Mouse (Mus musculus): Measurements from ENCODE around the gene Nmrk2. TPM values are rescaled to one million over a fixed set of nuclear protein-coding genes. Genes with fewer than 3 reads are reported as not detected.
"Not testable (repeated sequence)": the region's sequence is repeated elsewhere in the genome, so short reads cannot be mapped to it uniquely, and the experiment has no call there.

The Nmrk2 gene
- polyA plus RNA-seq, 1 experiment from 2014 or later = 0.11 TPM

GRCm38 (mm10) chr10:81236471-81237268 is 34.8 kb upstream of the Nmrk2 start:
- Histone ChIP-seq H3K9ac (replicated peaks; ENCODE audit: low read depth, low read length) (no peak overlapping the region), H3K4me1 (replicated peaks; ENCODE audit: control insufficient read depth, insufficient read depth, low read length) (peaks cover 10% of the 10 kb centered on the region), H3K9me3 (ENCODE audit: control insufficient read depth, low read length) (no peaks in the 10 kb centered on the region), H3K36me3 (ENCODE audit: control insufficient read depth, insufficient read depth) (no peaks in the 10 kb centered on the region), H3K4me3 (replicated peaks; ENCODE audit: low read length) (no peak overlapping the region), H3K27ac (ENCODE audit: low read length) (no peak overlapping the region), H3K4me2 (ENCODE audit: low read length) (no peak overlapping the region), H3K27me3 (replicated peaks; ENCODE audit: control insufficient read depth, insufficient read depth, low read length) (peaks cover 12% of the 10 kb centered on the region)
- no peak for ATAC-seq
- 89% methylated on average over 12 of the region's 12 CpGs for WGBS

DNA sequence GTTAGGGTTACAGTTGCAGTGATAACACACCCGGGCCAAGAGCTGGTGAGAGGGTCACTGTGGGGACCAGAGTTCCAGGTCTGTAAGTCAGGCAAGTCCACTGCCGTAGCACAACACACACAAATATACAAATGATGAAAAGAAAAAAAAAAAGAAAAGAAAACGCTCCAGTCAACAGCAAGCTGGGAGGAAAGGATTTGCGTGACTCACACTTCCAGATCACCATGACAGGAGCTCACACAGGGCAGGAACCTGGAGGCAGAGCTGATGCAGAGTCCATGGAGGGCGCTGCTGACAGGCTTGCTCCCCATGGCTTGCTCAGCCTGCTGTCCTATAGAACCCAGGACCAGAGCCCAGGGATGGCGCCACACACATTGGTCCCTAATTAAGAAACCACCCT is 32.4 kb upstream of the Nmrk2 start:
- WGBS = 85% methylated on average over 6 of the region's 6 CpGs
- peaks cover 23% of the 10 kb centered on the region for H3K4me1 ChIP-seq (replicated peaks; ENCODE audit: control insufficient read depth, insufficient read depth, low read length)
- no peak overlapping the region for H3K9ac ChIP-seq (replicated peaks; ENCODE audit: low read depth, low read length)
- H3K27ac ChIP-seq (ENCODE audit: low read length) = no peak overlapping the region
- no peaks in the 10 kb centered on the region for H3K9me3 ChIP-seq (ENCODE audit: control insufficient read depth, low read length)
- no peak for ATAC-seq
- no peaks in the 10 kb centered on the region; the same call in 1 of the 2 replicates for H3K27me3 ChIP-seq (replicated peaks; ENCODE audit: control insufficient read depth, insufficient read depth, low read length)
- H3K4me2 ChIP-seq (ENCODE audit: low read length) = no peak overlapping the region
- H3K4me3 ChIP-seq (replicated peaks; ENCODE audit: low read length) = no peak overlapping the region
- no peaks in the 10 kb centered on the region for H3K36me3 ChIP-seq (ENCODE audit: control insufficient read depth, insufficient read depth)

DNA sequence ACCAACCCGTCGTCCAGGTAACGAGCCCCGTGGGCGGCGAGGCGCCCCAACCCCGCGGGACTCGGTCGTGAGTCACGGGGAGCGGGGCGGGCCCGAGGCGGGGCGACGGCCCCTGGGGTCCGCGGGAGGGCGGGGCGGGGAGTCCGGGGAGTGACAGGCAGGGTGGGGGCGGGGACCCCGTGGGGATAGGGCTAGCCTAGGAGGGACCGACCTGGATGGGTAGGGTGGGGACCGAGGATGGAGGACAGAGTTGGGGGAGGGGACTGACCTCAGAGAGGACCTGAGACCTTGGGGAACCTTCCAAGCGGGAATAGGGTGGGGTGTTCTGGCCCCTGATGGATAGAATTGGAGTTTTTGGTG is 31.4 kb upstream of the Nmrk2 start:
- no peak overlapping the region for H3K27ac ChIP-seq (ENCODE audit: low read length)
- H3K27me3 ChIP-seq (replicated peaks; ENCODE audit: control insufficient read depth, insufficient read depth, low read length) = no peaks in the 10 kb centered on the region
- peak overlapping the region; percentile 82 for H3K9ac ChIP-seq (replicated peaks; ENCODE audit: low read depth, low read length)
- H3K9me3 ChIP-seq (ENCODE audit: control insufficient read depth, low read length) = no peaks in the 10 kb centered on the region
- peak; percentile 11; the same call in 1 of the 2 replicates for ATAC-seq
- peak overlapping the region; percentile 77 for H3K4me3 ChIP-seq (replicated peaks; ENCODE audit: low read length)
- under 1% methylated on average over 26 of the region's 28 CpGs for WGBS
- peaks cover 33% of the 10 kb centered on the region for H3K4me1 ChIP-seq (replicated peaks; ENCODE audit: control insufficient read depth, insufficient read depth, low read length)
- H3K36me3 ChIP-seq (ENCODE audit: control insufficient read depth, insufficient read depth) = no peaks in the 10 kb centered on the region
- peak overlapping the region; percentile 72 for H3K4me2 ChIP-seq (ENCODE audit: low read length)

GRCm38 (mm10) chr10:81232580-81233225 is 30.9 kb upstream of the Nmrk2 start, which contains the start of gene Zfr2:
Gene Zfr2 (plus strand): TSS chr10:81233155.
- 8% methylated on average over 29 of the region's 29 CpGs for WGBS
- H3K4me3 ChIP-seq (replicated peaks; ENCODE audit: low read length) = peak within 1 kb of the TSS; percentile 77
- peaks cover 38% of the 10 kb centered on the region for H3K4me1 ChIP-seq (replicated peaks; ENCODE audit: control insufficient read depth, insufficient read depth, low read length)
- no peak within 1 kb of the TSS for H3K27ac ChIP-seq (ENCODE audit: low read length)
- ATAC-seq = peak; percentile 64
- no peaks in the 10 kb centered on the region for H3K27me3 ChIP-seq (replicated peaks; ENCODE audit: control insufficient read depth, insufficient read depth, low read length)
- peak within 1 kb of the TSS; percentile 72 for H3K4me2 ChIP-seq (ENCODE audit: low read length)
- H3K9ac ChIP-seq (replicated peaks; ENCODE audit: low read depth, low read length) = peak within 1 kb of the TSS; percentile 82
- H3K9me3 ChIP-seq (ENCODE audit: control insufficient read depth, low read length) = no peaks in the 10 kb centered on the region
- no peaks in the 10 kb centered on the region for H3K36me3 ChIP-seq (ENCODE audit: control insufficient read depth, insufficient read depth)

- no peak for ATAC-seq
- no peaks in the 10 kb centered on the region for H3K9me3 ChIP-seq (ENCODE audit: control insufficient read depth, low read length)
- H3K4me2 ChIP-seq (ENCODE audit: low read length) = peak overlapping the region; percentile 73
- H3K27me3 ChIP-seq (replicated peaks; ENCODE audit: control insufficient read depth, insufficient read depth, low read length) = no peaks in the 10 kb centered on the region
- peak overlapping the region; percentile 95; the same call in 1 of the 2 replicates for H3K9ac ChIP-seq (replicated peaks; ENCODE audit: low read depth, low read length)
- peak overlapping the region; percentile 81 for H3K4me3 ChIP-seq (replicated peaks; ENCODE audit: low read length)
- H3K27ac ChIP-seq (ENCODE audit: low read length) = peak overlapping the region; percentile 95
- peaks cover 39% of the 10 kb centered on the region for H3K4me1 ChIP-seq (replicated peaks; ENCODE audit: control insufficient read depth, insufficient read depth, low read length)
- H3K36me3 ChIP-seq (ENCODE audit: control insufficient read depth, insufficient read depth) = no peaks in the 10 kb centered on the region
- 51% methylated on average over 7 of the region's 7 CpGs for WGBS
Measured at GRCm38 (mm10) chr10:81231436-81231835, 29.6 kb upstream of the Nmrk2 start.

- Histone ChIP-seq H3K27ac (ENCODE audit: low read length) (peak within 1 kb of the TSS; percentile 95), H3K27me3 (replicated peaks; ENCODE audit: control insufficient read depth, insufficient read depth, low read length) (no peaks in the 10 kb centered on the region), H3K4me1 (replicated peaks; ENCODE audit: control insufficient read depth, insufficient read depth, low read length) (peaks cover 39% of the 10 kb centered on the region), H3K4me2 (ENCODE audit: low read length) (peak within 1 kb of the TSS; percentile 73), H3K36me3 (ENCODE audit: control insufficient read depth, insufficient read depth) (no peaks in the 10 kb centered on the region), H3K9me3 (ENCODE audit: control insufficient read depth, low read length) (no peaks in the 10 kb centered on the region), H3K4me3 (replicated peaks; ENCODE audit: low read length) (peak within 1 kb of the TSS; percentile 81), H3K9ac (replicated peaks; ENCODE audit: low read depth, low read length) (peak within 1 kb of the TSS; percentile 95)
- ATAC-seq = peak; percentile 96
- 3% methylated on average over 27 of the region's 27 CpGs for WGBS
Measured at GRCm38 (mm10) chr10:81230438-81231332, 28.8 kb upstream of the Nmrk2 start, which contains the start of gene Atcay. Gene Atcay (minus strand): TSS chr10:81230833.

DNA sequence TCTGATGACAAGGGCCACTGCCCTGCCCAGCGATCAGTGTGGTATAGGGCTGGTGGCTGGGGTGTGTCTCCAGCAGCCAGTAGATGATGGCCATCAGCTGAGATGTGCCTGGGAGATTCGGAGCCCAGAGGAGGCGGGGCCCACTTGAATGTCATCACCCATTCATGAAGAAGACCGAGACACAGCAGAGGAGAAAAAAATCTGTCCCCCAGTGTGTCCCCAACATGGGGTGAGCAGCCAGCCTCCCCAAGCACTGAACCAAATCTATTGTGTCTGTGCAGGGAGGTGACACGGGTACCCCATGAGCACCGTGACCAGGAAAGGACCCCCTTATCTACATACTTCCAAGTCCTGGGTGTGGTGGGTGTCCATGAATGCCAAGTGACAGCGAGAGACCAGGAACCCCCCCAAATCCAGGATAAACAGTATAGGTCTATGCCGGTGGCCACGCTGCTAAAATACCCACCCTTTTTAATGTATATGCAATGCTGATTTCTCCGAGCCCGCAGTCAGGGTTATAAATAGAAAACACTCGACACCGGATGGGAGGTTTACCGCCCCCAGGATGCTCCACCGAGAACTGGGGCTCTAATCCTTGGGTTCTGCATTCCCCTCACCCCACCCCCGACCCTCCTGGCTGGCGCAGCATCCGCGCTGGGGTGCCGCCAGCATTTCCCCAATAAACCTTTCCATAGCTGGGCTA is 28.0 kb upstream of the Nmrk2 start:
- H3K4me2 ChIP-seq (ENCODE audit: low read length) = peak overlapping the region; percentile 73
- WGBS = 10% methylated on average over 20 of the region's 20 CpGs
- H3K36me3 ChIP-seq (ENCODE audit: control insufficient read depth, insufficient read depth) = no peaks in the 10 kb centered on the region
- no peaks in the 10 kb centered on the region for H3K9me3 ChIP-seq (ENCODE audit: control insufficient read depth, low read length)
- H3K27me3 ChIP-seq (replicated peaks; ENCODE audit: control insufficient read depth, insufficient read depth, low read length) = no peaks in the 10 kb centered on the region
- peak overlapping the region; percentile 81 for H3K4me3 ChIP-seq (replicated peaks; ENCODE audit: low read length)
- peak overlapping the region; percentile 95 for H3K27ac ChIP-seq (ENCODE audit: low read length)
- peak overlapping the region; percentile 95 for H3K9ac ChIP-seq (replicated peaks; ENCODE audit: low read depth, low read length)
- H3K4me1 ChIP-seq (replicated peaks; ENCODE audit: control insufficient read depth, insufficient read depth, low read length) = peaks cover 39% of the 10 kb centered on the region
- peak; percentile 19 for ATAC-seq

- not testable (repeated sequence) for H3K4me2 ChIP-seq (ENCODE audit: low read length); H3K4me3 ChIP-seq (replicated peaks; ENCODE audit: low read length); H3K36me3 ChIP-seq (ENCODE audit: control insufficient read depth, insufficient read depth); ATAC-seq; H3K9me3 ChIP-seq (ENCODE audit: control insufficient read depth, low read length); H3K9ac ChIP-seq (replicated peaks; ENCODE audit: low read depth, low read length); H3K27ac ChIP-seq (ENCODE audit: low read length); H3K27me3 ChIP-seq (replicated peaks; ENCODE audit: control insufficient read depth, insufficient read depth, low read length)
- peaks cover 11% of the 10 kb centered on the region for H3K4me1 ChIP-seq (replicated peaks; ENCODE audit: control insufficient read depth, insufficient read depth, low read length)
- 53% methylated on average over 2 of the region's 2 CpGs for WGBS
Measured at GRCm38 (mm10) chr10:81223731-81224130, 21.9 kb upstream of the Nmrk2 start.

Data from forebrain, embryonic 16.5 days (tissue).